Mouse (Mus musculus) right cerebral cortex, postnatal 36 days (tissue): ENCODE measurements around the gene Gm37240.

ENCODE experiments used
- DNase-seq, 2 experiments: peaks; one replicate each; pipeline ENCODE4 v3.0.0; 2022; ENCODE audit warnings: low spot score in 2 of 2, mixed read lengths in 1 of 2

Gene Gm37240

GRCm38 (mm10) chr3:85188364-85188763, 699.0 kb downstream of the Gm37240 start:
- DNase-seq, result peak in 1 of 2 experiments; percentile 72

GRCm38 (mm10) chr3:85186661-85187076, 700.6 kb downstream of the Gm37240 start:
- DNase-seq, result peak; percentile 62 to 70

DNA sequence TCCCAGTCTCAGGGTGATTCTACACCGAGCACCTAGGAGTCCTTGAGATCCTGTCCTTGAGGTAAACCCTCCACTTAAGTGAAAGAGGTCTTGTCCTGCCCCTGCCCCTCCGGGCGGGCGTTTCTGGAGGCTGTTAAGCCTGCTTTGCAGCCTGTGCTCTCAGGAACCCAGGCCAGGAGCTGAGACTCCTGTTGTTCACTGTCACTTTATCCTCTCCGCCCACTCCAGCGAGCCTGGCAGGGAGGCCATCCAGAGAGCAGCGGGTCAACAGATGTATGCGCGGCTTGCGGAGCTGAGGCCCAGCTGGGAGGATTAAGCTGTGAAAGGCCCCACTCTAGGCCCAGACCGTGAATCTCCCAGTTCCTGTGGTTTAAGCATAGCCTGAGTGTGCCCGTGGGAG, 701.5 kb downstream of the Gm37240 start:
- no peak for DNase-seq

- no peak for DNase-seq
Measured at GRCm38 (mm10) chr3:85184916-85185315, 702.4 kb downstream of the Gm37240 start.

DNA sequence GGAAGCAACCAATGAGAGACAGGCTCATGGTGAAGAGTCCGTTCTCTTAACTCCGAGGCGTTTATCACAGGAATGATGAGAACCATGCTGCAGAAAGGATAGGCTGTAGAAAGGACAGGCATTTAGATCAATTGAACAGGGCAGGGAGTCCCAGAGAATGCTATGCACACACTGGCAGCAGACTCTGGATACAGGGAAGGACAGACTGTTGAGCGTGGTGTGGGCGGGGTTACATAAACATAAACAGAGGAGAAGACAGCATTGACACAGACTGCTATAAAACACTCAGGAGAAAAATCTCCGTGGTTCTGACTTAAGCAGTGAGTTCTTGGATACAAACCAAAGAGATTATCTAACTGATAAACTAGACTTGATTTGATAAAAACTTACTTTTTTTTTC, 703.2 kb downstream of the Gm37240 start:
- DNase-seq, result no peak

DNA sequence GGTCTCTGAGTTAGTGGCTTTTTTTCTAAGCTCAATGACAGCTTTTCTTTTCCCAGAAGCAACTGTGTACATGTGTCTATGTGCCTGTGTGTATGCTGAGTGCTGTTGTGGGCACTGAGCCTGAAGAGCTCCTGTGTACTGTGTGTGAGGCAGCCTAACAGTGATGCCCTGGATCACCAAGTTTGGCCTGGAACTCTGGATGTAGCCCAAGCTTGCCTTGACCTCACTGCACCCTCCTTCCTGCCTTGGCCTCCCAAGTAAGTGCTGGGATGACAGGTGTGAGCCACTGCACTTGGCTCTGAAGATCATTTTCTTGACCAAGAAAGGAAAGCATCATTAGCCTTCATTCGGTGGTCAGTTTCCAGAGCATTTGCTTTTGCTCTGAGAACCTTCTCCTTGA, 710.6 kb downstream of the Gm37240 start:
- DNase-seq, result no peak

DNA sequence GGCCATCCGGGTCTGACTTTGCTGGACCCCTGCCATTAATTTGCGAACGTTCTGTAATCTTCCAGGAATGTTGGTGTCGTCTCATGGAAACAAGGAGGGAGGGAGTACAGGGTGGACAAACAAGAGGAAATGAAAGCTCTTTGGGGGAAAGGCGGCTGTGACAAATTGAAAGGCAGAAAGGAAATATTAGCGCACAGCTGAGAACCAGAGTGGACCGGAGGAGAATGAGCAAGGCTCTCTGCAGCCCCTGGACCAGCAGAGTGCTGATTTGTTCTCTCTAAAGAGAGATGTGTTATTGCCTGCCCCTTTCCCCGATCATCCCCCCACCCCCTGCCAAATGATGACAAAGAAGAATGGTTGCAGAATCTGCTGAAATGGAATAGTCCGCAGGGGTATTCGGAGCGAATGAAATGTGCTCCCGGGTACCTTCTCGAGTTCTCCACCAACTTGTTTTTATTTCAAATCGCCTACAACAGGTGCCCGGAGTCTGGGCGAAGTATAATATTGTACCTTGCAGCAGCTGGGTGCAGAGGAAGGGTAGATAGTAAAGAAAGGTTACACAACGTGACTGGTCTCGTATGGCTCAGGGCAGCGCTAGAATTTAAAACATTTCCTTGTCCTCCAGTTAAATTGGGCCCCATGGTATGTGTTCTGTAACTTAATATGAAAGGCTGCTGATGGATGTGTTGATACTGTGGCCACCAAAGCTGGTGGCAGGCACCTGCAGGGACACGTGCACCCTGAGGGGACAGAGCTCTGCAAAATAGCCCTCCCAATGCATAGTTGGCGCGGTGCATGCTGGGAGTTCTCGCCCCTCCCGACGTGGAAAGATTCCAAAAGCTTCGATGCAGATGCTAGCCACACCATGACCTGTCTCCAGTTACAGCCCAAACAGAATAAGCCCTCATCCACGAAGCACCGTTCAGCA, 712.5 kb downstream of the Gm37240 start:
- DNase-seq, result no peak

GRCm38 (mm10) chr3:85173441-85174071, 713.8 kb downstream of the Gm37240 start:
- no peak for DNase-seq

- no peak for DNase-seq
Measured at GRCm38 (mm10) chr3:85172532-85172931, 714.8 kb downstream of the Gm37240 start.

- DNase-seq, result no peak
Measured at GRCm38 (mm10) chr3:85172096-85172495, 715.2 kb downstream of the Gm37240 start.

- no peak for DNase-seq
Measured at GRCm38 (mm10) chr3:85168816-85169215, 718.5 kb downstream of the Gm37240 start.

DNA sequence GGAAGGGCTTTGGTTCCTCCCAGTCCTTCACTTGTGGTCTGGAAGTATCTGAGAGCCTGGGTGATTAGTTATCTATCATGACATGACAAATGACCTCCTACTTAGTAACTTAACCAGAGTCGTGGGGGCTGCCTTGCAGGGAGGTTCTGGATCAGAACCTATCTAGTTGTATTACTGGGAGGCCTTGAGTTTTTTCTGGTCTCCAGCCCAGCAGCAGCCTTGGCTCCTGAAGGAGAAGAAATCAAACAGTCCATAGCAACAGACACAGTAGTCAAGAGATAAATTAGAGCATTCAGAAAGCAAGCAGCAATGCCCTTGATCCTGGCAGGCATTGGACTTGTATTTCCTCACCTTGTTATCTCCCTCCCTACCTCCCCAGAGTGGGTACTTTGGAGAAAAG, 722.4 kb downstream of the Gm37240 start:
- DNase-seq, result no peak

DNA sequence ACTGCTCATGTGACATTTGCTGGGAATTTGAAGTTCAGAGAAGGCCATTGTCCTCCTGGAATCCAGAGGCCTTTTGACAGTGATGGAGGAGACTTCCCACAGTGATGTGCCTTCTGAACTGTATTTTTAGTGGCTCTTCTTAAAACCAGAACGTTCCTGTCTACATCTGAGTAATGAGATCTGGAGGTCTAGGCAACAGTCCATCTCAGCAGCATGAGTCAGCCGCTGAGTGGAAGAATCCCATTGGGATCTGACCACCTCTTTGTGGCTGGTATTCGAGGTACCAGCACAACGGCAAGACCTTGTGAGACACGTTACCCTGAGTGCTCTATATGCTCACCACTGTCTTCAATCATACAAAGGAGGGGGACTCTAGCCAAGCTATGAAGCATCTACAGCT, 723.9 kb downstream of the Gm37240 start:
- no peak for DNase-seq

DNA sequence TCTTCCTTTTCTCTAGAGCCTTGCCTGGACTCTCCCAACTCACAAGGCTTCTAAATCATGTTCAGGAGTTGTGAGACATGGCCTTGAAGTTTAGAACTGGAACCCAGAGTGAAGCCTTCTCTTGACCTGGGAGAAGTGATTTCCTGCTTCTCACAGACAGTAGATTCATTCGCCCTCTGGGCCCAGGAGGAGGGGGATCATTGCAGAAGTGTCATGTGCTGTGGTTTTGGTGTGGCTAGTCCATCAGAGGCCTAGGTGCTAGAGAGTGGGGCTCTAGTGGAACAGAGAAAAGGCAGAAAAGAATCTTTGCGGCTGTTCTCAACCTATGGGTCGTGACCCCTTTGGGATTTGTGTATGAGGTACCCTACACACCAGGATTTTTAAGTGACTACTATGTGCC, 724.9 kb downstream of the Gm37240 start:
- no peak for DNase-seq

GRCm38 (mm10) chr3:85160816-85161215, 726.5 kb downstream of the Gm37240 start:
- DNase-seq, result no peak

DNA sequence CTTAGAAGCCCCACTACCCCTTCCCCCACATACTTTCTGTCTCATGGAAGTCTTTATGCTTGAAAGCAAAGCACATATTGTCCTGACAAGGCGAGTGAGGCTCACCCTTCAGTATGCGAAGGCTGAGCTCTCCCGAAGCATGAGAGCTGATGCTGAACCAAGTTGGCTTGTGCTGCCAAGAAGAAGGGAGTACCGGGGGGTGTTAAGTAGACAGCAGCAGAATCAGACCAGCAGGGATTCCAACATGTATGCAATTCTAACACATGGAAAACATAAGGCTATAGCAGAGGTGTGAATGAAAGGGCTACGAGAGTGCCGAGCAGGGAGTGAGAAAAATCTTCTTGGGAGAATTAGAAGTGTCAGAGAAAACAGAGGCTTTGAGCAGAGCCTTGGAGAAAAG, 727.7 kb downstream of the Gm37240 start:
- DNase-seq, result peak in 1 of 2 experiments; percentile 38

DNA sequence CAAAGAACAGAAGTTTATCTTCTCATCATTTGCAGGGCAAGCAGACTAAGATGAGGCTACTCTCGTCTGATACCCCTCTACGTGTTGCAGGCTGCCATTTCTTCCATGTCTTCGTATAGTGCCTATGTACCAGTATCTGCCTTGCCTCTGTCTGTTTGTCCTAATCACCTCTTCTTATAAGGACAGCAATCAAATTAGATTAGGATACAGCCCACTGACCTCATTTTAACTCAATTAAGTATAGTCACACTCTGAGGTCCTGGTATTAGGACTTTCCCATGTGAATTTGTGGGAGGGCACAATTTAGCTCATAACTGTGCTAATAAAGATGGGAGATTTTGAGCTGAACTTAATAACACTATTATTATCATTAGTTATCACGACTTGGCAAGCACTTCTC, 738.5 kb downstream of the Gm37240 start:
- DNase-seq, result no peak

- DNase-seq, result no peak
Measured at GRCm38 (mm10) chr3:85148038-85148550, 739.2 kb downstream of the Gm37240 start.

DNA sequence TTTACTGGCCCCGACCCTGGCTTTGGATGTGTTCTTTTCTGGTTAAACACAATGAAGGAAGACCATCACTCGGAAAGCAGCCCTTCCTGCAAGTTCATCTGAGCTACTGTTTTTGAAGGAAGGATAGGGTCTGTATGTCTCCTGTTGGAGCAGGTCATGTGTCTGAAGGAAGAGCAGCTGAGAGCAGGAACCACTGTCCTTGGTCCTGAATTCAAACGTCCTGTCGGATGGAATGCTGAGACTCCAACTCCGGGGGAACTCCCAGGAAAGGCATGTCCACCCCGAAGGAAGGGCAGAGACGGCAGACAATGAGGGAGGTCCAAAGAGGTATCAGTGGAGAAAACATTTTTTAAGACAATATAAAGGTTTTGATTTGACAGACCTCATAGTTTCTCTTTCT, 741.8 kb downstream of the Gm37240 start:
- DNase-seq, result no peak

- DNase-seq, result peak in 1 of 2 experiments; percentile 31
Measured at GRCm38 (mm10) chr3:85145076-85145475, 742.2 kb downstream of the Gm37240 start.

GRCm38 (mm10) chr3:85144425-85144824, 742.9 kb downstream of the Gm37240 start:
- DNase-seq, result peak in 1 of 2 experiments; percentile 69

DNA sequence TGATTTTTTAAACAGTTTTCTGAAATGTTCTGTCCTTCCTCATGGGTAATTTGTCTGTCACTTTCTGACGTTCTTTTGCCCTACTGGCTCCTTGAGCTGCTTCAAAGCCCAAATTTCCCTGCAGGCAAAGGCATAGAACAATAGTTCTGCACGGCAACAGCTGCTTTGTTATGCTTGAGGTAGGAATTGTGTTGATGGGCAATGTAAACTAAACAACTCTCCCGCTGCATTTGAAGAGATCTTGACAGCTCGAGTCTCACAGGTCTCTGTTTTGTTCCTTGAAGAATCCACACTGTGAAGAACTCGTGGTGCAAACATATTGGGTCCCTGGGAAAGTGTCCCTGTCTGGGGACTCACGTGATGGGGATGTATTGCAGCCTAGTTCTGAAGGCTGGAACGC, 746.8 kb downstream of the Gm37240 start:
- no peak for DNase-seq

GRCm38 (mm10) chr3:85138407-85138806, 748.9 kb downstream of the Gm37240 start:
- no peak for DNase-seq
